ENCODE assay signal across 8 mouse cellular contexts in the genomic region with DNA sequence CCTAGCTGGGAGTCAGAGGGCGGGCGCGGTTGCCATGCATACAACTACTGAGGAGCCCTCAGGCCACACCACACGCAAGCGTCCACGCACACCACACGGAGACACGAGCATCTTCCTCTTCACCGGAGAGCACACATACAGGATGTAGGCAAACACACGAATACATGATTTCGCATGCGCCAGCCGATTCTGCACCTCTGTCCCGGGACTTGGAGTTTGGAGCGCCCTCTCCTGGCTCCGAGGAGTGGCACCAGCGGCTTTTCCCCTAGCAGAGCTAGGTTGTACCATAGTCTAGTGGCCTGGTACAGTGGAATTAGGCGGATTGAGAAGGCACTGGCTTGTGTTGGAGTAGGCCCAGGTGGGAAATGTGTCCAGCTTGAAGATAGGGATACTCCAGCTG. TPM values are rescaled to one million over a fixed set of nuclear protein-coding genes. Genes with fewer than 3 reads are reported as not detected.
DNase-seq lines count a peak whose midpoint lies in the region; ATAC-seq and TF ChIP-seq lines count a peak whose summit lies in the region.

No protein-coding gene starts in this region.

- ATAC-seq in liver, embryonic 13.5 days (ENCODE audit: low read depth): peak; percentile 5; the same call in 1 of the 2 replicates
- peak; percentile 45 for ATAC-seq in stomach, postnatal 0 days (ENCODE audit: low FRiP score, low TSS enrichment)

- H3K4me2 ChIP-seq in liver, embryonic 13.5 days: 0 out of 2 replicates have a peak overlapping the region, but pooled peaks have one; percentile 16
- peak overlapping the region; percentile 27; the same call in 1 of the 2 replicates for H3K4me2 ChIP-seq in stomach, postnatal 0 days (replicated peaks; ENCODE audit: low read depth)

- peak; percentile 45 for DNase-seq in layer of hippocampus, adult 11-12 months (ENCODE audit: low spot score)
- DNase-seq in layer of hippocampus, adult 9-10 months (ENCODE audit: low spot score): no peak
- peak; percentile 65 to 68 for DNase-seq in cerebellum, postnatal 36 days
- peak; percentile 50 for DNase-seq in gastrocnemius, postnatal 36 days
- DNase-seq in kidney, adult 11 months: peak; percentile 49
- DNase-seq in liver, embryonic 13.5 days: peak; percentile 29
- DNase-seq in neural tube, embryonic 10.5 days (ENCODE audit: extremely low spot score, low spot score): peak; percentile 76
- DNase-seq in stomach, postnatal 0 days (ENCODE audit: low spot score): peak; percentile 83

- H3K9me3 ChIP-seq in liver, embryonic 13.5 days (replicated peaks): no peaks in the 10 kb centered on the region
- H3K9me3 ChIP-seq in stomach, postnatal 0 days (ENCODE audit: control insufficient read depth, low read length): no peaks in the 10 kb centered on the region

- TF ChIP-seq CTCF in stomach, postnatal 0 days (IDR thresholded peaks at IDR 0.05; ENCODE audit: low read depth): peak; percentile 92

- H3K27ac ChIP-seq in liver, embryonic 13.5 days: no peak overlapping the region
- no peak overlapping the region for H3K27ac ChIP-seq in stomach, postnatal 0 days (replicated peaks)

- no peak overlapping the region for H3K9ac ChIP-seq in liver, embryonic 13.5 days
- no peak overlapping the region for H3K9ac ChIP-seq in stomach, postnatal 0 days (ENCODE audit: low read length)

- H3K36me3 ChIP-seq in liver, embryonic 13.5 days: no peaks in the 10 kb centered on the region
- H3K36me3 ChIP-seq in stomach, postnatal 0 days (ENCODE audit: control insufficient read depth, insufficient read depth, low read length): no peaks in the 10 kb centered on the region

- H3K27me3 ChIP-seq in liver, embryonic 13.5 days: peaks cover 7% of the 10 kb centered on the region; the same call in 1 of the 2 replicates
- no peaks in the 10 kb centered on the region for H3K27me3 ChIP-seq in stomach, postnatal 0 days (ENCODE audit: control insufficient read depth, insufficient read depth, low read length)

- no peak overlapping the region for H3K4me3 ChIP-seq in liver, embryonic 13.5 days (replicated peaks)
- no peak overlapping the region; the same call in 1 of the 2 replicates for H3K4me3 ChIP-seq in stomach, postnatal 0 days (ENCODE audit: low read depth, low read length)

- no peak for TF ChIP-seq EP300 in stomach, postnatal 0 days (optimal IDR thresholded peaks at IDR 0.05)

- 15% methylated on average over 18 of the region's 18 CpGs for WGBS in liver, embryonic 13.5 days (ENCODE audit: insufficient replicate concordance)
- WGBS in stomach, postnatal 0 days: 11% methylated on average over 18 of the region's 18 CpGs

- intact Hi-C loops in gastrocnemius, postnatal 36 days (cut with DNase I): no loop called here

- H3K4me1 ChIP-seq in liver, embryonic 13.5 days (replicated peaks): no peaks in the 10 kb centered on the region; the same call in 1 of the 2 replicates
- H3K4me1 ChIP-seq in stomach, postnatal 0 days (replicated peaks; ENCODE audit: control insufficient read depth, insufficient read depth): no peaks in the 10 kb centered on the region

RNA-seq across cellular contexts. Expression of gene Foxn1, which starts 11.0 kb away (rescaled TPM):
- total RNA-seq in gastrocnemius, postnatal 36 days (2021): under 1 TPM in 1 of 2 experiments, not detected in 1; 0.10 TPM
- polyA plus RNA-seq in liver, embryonic 13.5 days (2015; fragmentation: Nextera tagmentation; extraction: Ambion mirVana): not detected in 2 replicates
- 1.9 and 2.6 TPM in 2 replicates for polyA plus RNA-seq in stomach, postnatal 0 days (2015; fragmentation: Nextera tagmentation; extraction: Ambion mirVana)

RNA-seq across cellular contexts. Expression of gene Slc13a2, which starts 24.6 kb away (rescaled TPM):
- total RNA-seq in gastrocnemius, postnatal 36 days (2021): not detected
- 0.07 TPM in 1 of 2 replicates, not detected in the other for polyA plus RNA-seq in liver, embryonic 13.5 days (2015; fragmentation: Nextera tagmentation; extraction: Ambion mirVana)
- polyA plus RNA-seq in stomach, postnatal 0 days (2015; fragmentation: Nextera tagmentation; extraction: Ambion mirVana): 0.23 and 0.39 TPM in 2 replicates

RNA-seq across cellular contexts. Expression of gene Unc119, which starts 54.1 kb away (rescaled TPM):
- total RNA-seq in gastrocnemius, postnatal 36 days (2021): 10 to 100 TPM; 10.1 to 16.2 TPM
- 27.4 and 28.0 TPM in 2 replicates for polyA plus RNA-seq in liver, embryonic 13.5 days (2015; fragmentation: Nextera tagmentation; extraction: Ambion mirVana)
- polyA plus RNA-seq in stomach, postnatal 0 days (2015; fragmentation: Nextera tagmentation; extraction: Ambion mirVana): 26.5 and 27.9 TPM in 2 replicates
